Comparison of ENCODE assay signal across 9 mouse cellular contexts in the genomic region with DNA sequence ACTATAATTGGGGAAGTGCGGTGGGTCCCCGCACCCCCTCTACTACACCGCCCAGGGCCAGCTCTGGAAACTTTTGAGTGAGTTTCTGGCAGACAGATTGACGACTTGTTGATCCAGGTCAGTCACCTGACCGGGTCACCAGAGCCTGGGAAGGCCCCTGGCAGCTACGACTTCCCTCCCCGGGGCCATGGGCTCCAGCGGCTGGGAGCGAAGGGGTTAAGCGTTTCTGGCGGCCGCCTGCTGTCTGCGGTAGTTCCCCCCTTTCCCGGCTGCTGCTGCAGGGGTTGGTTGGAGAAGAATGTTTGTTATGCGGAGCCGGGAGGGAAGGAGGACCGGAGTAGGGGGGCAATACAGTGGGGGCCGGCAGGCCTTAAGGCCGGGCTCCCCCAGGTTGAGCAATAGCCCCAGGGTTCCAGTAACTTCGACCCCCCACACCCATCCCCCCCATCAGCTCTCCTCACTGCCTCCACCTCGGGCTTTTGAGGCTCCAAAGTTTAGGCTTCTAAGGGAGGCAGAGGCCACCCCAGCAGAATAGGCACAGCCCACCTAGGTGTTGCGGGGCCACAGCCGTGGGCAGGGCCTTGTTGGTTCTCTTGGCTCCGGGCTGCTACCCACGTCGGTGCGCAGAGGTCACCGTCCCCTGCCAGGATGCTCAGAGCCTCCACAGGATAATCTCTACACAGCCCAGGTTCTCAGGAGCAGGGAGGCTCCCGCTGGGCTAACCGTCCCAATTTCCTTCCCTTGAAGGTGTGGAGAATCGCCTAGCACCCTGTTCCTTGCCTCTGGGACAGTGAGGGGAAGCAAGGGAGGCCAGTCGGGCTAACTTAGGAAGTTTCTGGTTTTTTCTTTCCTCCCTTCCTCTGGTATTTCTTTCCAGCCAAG. TPM values are rescaled to one million over a fixed set of nuclear protein-coding genes. Genes with fewer than 3 reads are reported as not detected.
DNase-seq lines count a peak whose midpoint lies in the region; ATAC-seq and TF ChIP-seq lines count a peak whose summit lies in the region.
"Had no signal": no experiment of that assay in that cellular context is flagged by ENCODE, and none has a peak within 500 bp of the region (broad histone marks: within the 10 kb centered on the region; RNA-seq: fewer than 3 reads in every experiment).

No protein-coding gene starts in this region.

- H3K4me2 ChIP-seq in lung, postnatal 0 days (replicated peaks; ENCODE audit: low read depth, low read length), result peak overlapping the region; percentile 40
- H3K4me2 ChIP-seq in hindbrain, embryonic 11.5 days (replicated peaks; ENCODE audit: low read depth, low read length), result peak overlapping the region; percentile 35
- H3K4me2 ChIP-seq in liver, embryonic 11.5 days, result peak overlapping the region; percentile 44

- TF ChIP-seq CTCF in lung, postnatal 0 days (IDR thresholded peaks at IDR 0.05), result no peak
- TF ChIP-seq CTCF in embryonic fibroblast, embryonic 13.5 days (IDR thresholded peaks at IDR 0.05; ENCODE audit: borderline replicate concordance, insufficient read depth, low read length), result no peak

- 6% methylated on average over 29 of the region's 32 CpGs for WGBS in lung, postnatal 0 days
- WGBS in hindbrain, embryonic 11.5 days, result 4% methylated on average over 32 of the region's 32 CpGs
- WGBS in liver, embryonic 11.5 days, result 3% methylated on average over 32 of the region's 32 CpGs

- TF ChIP-seq EP300 in lung, postnatal 0 days (IDR thresholded peaks at IDR 0.05), result no peak

- no peaks in the 10 kb centered on the region for H3K27me3 ChIP-seq in lung, postnatal 0 days (replicated peaks; ENCODE audit: insufficient read depth, low read length)
- no peaks in the 10 kb centered on the region for H3K27me3 ChIP-seq in hindbrain, embryonic 11.5 days (ENCODE audit: control insufficient read depth, insufficient read depth, low read length)
- H3K27me3 ChIP-seq in liver, embryonic 11.5 days (replicated peaks; ENCODE audit: control insufficient read depth, insufficient read depth, low read length), result peaks cover 26% of the 10 kb centered on the region

- no peak overlapping the region for H3K9ac ChIP-seq in lung, postnatal 0 days (replicated peaks; ENCODE audit: low read depth)
- peak overlapping the region; percentile 49; the same call in 1 of the 2 replicates for H3K9ac ChIP-seq in hindbrain, embryonic 11.5 days (ENCODE audit: low read depth, low read length)
- peak overlapping the region; percentile 22; the same call in 1 of the 2 replicates for H3K9ac ChIP-seq in liver, embryonic 11.5 days (ENCODE audit: low read depth, low read length)

- peak; percentile 79 for DNase-seq in lung, postnatal 0 days (ENCODE audit: low spot score)
- no peak for DNase-seq in lung, adult 18-20 months
- DNase-seq in hindbrain, embryonic 11.5 days (ENCODE audit: low spot score), result peak; percentile 78
- DNase-seq in liver, embryonic 11.5 days (ENCODE audit: low spot score), result peak; percentile 70
- peak; percentile 73 for DNase-seq in retina, postnatal 1 day
- no peak for DNase-seq in layer of hippocampus, postnatal 14 days (ENCODE audit: low spot score in 2 of 2)
- DNase-seq in layer of hippocampus, adult 11-12 months (ENCODE audit: low spot score), result no peak

- H3K9me3 ChIP-seq in lung, postnatal 0 days (ENCODE audit: low read length), result no peaks in the 10 kb centered on the region
- H3K9me3 ChIP-seq in hindbrain, embryonic 11.5 days (ENCODE audit: control insufficient read depth, low read length), result no peaks in the 10 kb centered on the region
- no peaks in the 10 kb centered on the region for H3K9me3 ChIP-seq in liver, embryonic 11.5 days (ENCODE audit: control insufficient read depth, low read length)
- H3K9me3 ChIP-seq: megakaryocyte, embryonic 14.5 days had no signal

- peak; percentile 42; the same call in 1 of the 2 replicates for TF ChIP-seq POLR2A in embryonic fibroblast, embryonic 13.5 days (IDR thresholded peaks at IDR 0.05; ENCODE audit: low read depth, low read length)

- no peaks in the 10 kb centered on the region for H3K36me3 ChIP-seq in lung, postnatal 0 days (ENCODE audit: insufficient read depth, low read length)
- no peaks in the 10 kb centered on the region for H3K36me3 ChIP-seq in hindbrain, embryonic 11.5 days (ENCODE audit: control insufficient read depth, insufficient read depth, low read length)
- H3K36me3 ChIP-seq in liver, embryonic 11.5 days (ENCODE audit: control insufficient read depth, insufficient read depth, low read length), result no peaks in the 10 kb centered on the region

- H3K4me1 ChIP-seq in lung, postnatal 0 days (ENCODE audit: insufficient read depth, low read depth, low read length), result peaks cover 20% of the 10 kb centered on the region
- peaks cover 30% of the 10 kb centered on the region for H3K4me1 ChIP-seq in embryonic fibroblast, embryonic 13.5 days (ENCODE audit: control insufficient read depth, insufficient read depth, low read length)
- peaks cover 44% of the 10 kb centered on the region for H3K4me1 ChIP-seq in hindbrain, embryonic 11.5 days (replicated peaks; ENCODE audit: control insufficient read depth, insufficient read depth, low read length)
- peaks cover 33% of the 10 kb centered on the region for H3K4me1 ChIP-seq in liver, embryonic 11.5 days (replicated peaks; ENCODE audit: control insufficient read depth, insufficient read depth, low read length)

- 0 out of 2 replicates have a peak overlapping the region, but pooled peaks have one; percentile 26 for H3K27ac ChIP-seq in lung, postnatal 0 days (ENCODE audit: low read length)
- H3K27ac ChIP-seq in embryonic fibroblast, embryonic 13.5 days (ENCODE audit: insufficient read depth, low read length), result peak overlapping the region; percentile 96
- peak overlapping the region; percentile 74 for H3K27ac ChIP-seq in hindbrain, embryonic 11.5 days (ENCODE audit: low read depth, low read length)
- peak overlapping the region; percentile 45 for H3K27ac ChIP-seq in liver, embryonic 11.5 days (ENCODE audit: low read depth, low read length)

- ATAC-seq in lung, postnatal 0 days, result peak; percentile 43
- peak; percentile 16; the same call in 1 of the 2 replicates for ATAC-seq in hindbrain, embryonic 11.5 days (ENCODE audit: low FRiP score)
- ATAC-seq in liver, embryonic 11.5 days (replicated peaks; ENCODE audit: low FRiP score), result no peak; the same call in 1 of the 2 replicates

- H3K4me3 ChIP-seq in lung, postnatal 0 days (ENCODE audit: low read depth, low read length), result no peak overlapping the region
- H3K4me3 ChIP-seq in embryonic fibroblast, embryonic 13.5 days (ENCODE audit: insufficient read depth, low read length), result no peak overlapping the region
- no peak overlapping the region for H3K4me3 ChIP-seq in hindbrain, embryonic 11.5 days (ENCODE audit: low read depth, low read length)
- H3K4me3 ChIP-seq in liver, embryonic 11.5 days (ENCODE audit: low read depth, low read length), result no peak overlapping the region
- H3K4me3 ChIP-seq: megakaryocyte, embryonic 14.5 days had no signal

RNA-seq across cellular contexts. Expression of a gene that starts 10.3 kb away (rescaled TPM):
- polyA plus RNA-seq in lung, postnatal 0 days (2015; fragmentation: Nextera tagmentation; extraction: Ambion mirVana), result 1.9 and 2.3 TPM in 2 replicates
- 2.8 and 3.4 TPM in 2 replicates for polyA plus RNA-seq in embryonic fibroblast, embryonic 13.5 days (2011; ENCODE audit: insufficient read length, low read depth, missing spikeins)
- 0.18 and 0.57 TPM in 2 replicates for polyA plus RNA-seq in hindbrain, embryonic 11.5 days (2014; fragmentation: Nextera tagmentation; extraction: Ambion mirVana)
- polyA plus RNA-seq in liver, embryonic 11.5 days (2014; fragmentation: Nextera tagmentation; extraction: Ambion mirVana), result 0.38 TPM in 1 of 2 replicates, not detected in the other
- total RNA-seq in layer of hippocampus, postnatal 14 days (2021), result 1 to 10 TPM; 7.5 to 9.3 TPM

Comparison
In these comparisons a context has a peak if more than half of its experiments do, and no peak if none do; other contexts are left out.
1. DNase-seq: peak in lung, postnatal 0 days (single experiment), hindbrain, embryonic 11.5 days (single experiment), liver, embryonic 11.5 days (single experiment) and retina, postnatal 1 day (single experiment); none in lung, adult 18-20 months (0 of 2), layer of hippocampus, postnatal 14 days (0 of 2) and layer of hippocampus, adult 11-12 months (single experiment).
2. H3K27ac ChIP-seq: peak in every context shown above with its lines; median percentile 96 in embryonic fibroblast, embryonic 13.5 days; 74 in hindbrain, embryonic 11.5 days; 45 in liver, embryonic 11.5 days; 26 in lung, postnatal 0 days.
3. Peak in every context shown above with its lines, with median percentiles within 50 percentile points of each other: H3K4me2 ChIP-seq.